Mouse (Mus musculus) stomach, embryonic 15.5 days (tissue): ENCODE results near the gene B230217C12Rik. TPM values are rescaled to one million over a fixed set of nuclear protein-coding genes. Genes with fewer than 3 reads are reported as not detected.
A peak's percentile ranks its signal among the peaks of the same experiment; 100 is the strongest.

Experiments
- ATAC-seq: fragments of 200-750 bp; cut with Nextera tagmentation; 2 replicates; pipeline ENCODE4 v1.8.0; 2017; ENCODE audit warnings: low read depth, moderate number of reproducible peaks, moderate TSS enrichment; ENCODE audit not compliant: insufficient read depth, low FRiP score
- H3K27ac ChIP-seq: fragments of 300-500 bp; sonication (generic); 2 replicates; pipeline ENCODE4 v1.5.1; 2015; ENCODE audit warnings: mild to moderate bottlenecking, inconsistent platforms
- H3K27me3 ChIP-seq: fragments of 300-500 bp; sonication (generic); replicated peaks from 2 replicates; pipeline ENCODE4 v1.6.1; 2015; ENCODE audit warnings: inconsistent platforms
- H3K36me3 ChIP-seq: fragments of 300-500 bp; sonication (generic); 2 replicates; pipeline ENCODE4 v1.6.1; 2015; ENCODE audit warnings: inconsistent platforms
- H3K4me1 ChIP-seq: fragments of 300-500 bp; sonication (generic); 2 replicates; pipeline ENCODE4 v1.6.1; 2015; ENCODE audit warnings: inconsistent platforms
- H3K4me2 ChIP-seq: fragments of 300-500 bp; sonication (generic); 2 replicates; pipeline ENCODE4 v1.6.1; 2015; ENCODE audit warnings: mild to moderate bottlenecking, inconsistent platforms
- H3K4me3 ChIP-seq: fragments of 300-500 bp; sonication (generic); replicated peaks from 2 replicates; pipeline ENCODE4 v1.5.1; 2015; ENCODE audit warnings: inconsistent platforms
- H3K9ac ChIP-seq: fragments of 300-500 bp; sonication (generic); 2 replicates; pipeline ENCODE4 v1.6.1; 2015; ENCODE audit warnings: inconsistent platforms
- H3K9me3 ChIP-seq: fragments of 300-500 bp; sonication (generic); 2 replicates; pipeline ENCODE4 v1.6.1; 2016; ENCODE audit warnings: inconsistent platforms
- WGBS: fragments of 180-500 bp; shearing (Covaris S2); methylation state at CpG from one replicate; pipeline ENCODE4 v1.1.7; 2015; 5-methylcytosine and 5-hydroxymethylcytosine counted together
- polyA plus RNA-seq: library from polyadenylated mRNA; unstranded; fragments of >200 nt; fragmentation: Nextera tagmentation; extraction: Ambion mirVana; gene quantifications from 2 replicates; pipeline ENCODE4 v1.2.1, GENCODE M21; 2015

Gene B230217C12Rik
- polyA plus RNA-seq, 1 experiment from 2014 or later = 4.0 TPM

- H3K36me3 ChIP-seq = peaks cover 7% of the 10 kb centered on the region; the same call in 1 of the 2 replicates
- H3K4me3 ChIP-seq = no peak overlapping the region
- H3K27me3 ChIP-seq = no peaks in the 10 kb centered on the region
- H3K4me1 ChIP-seq = peaks cover 81% of the 10 kb centered on the region
- H3K9ac ChIP-seq = no peak overlapping the region
- H3K27ac ChIP-seq = peak overlapping the region; percentile 75; the same call in 1 of the 2 replicates
- no peak; the same call in 1 of the 2 replicates for ATAC-seq
- WGBS = 56% methylated on average over 7 of the region's 7 CpGs
- H3K4me2 ChIP-seq = no peak overlapping the region
- H3K9me3 ChIP-seq = no peaks in the 10 kb centered on the region
Measured at GRCm38 (mm10) chr11:97810356-97810755, 30.2 kb upstream of the B230217C12Rik start.

DNA sequence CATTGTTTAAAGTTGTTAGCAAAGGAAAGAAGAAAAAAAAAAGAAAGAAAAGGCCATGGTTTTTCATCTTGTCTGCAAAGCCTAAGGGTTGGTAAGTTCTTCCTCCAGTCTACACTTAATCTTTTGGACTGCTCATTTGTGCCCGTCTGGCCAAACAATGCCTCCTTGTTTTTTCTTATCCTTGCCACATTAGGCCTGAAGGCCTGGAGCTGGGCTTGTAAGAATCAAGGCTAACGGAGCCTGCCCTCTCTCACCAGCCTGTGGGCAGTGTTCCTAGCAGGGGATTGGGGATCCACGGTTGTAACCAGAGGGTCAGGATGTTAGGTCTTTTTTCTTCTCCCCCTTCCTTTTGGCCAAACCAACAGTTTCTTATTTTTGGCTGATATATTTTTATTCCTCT, 29.6 kb upstream of the B230217C12Rik start:
- WGBS = 55% methylated on average over 3 of the region's 3 CpGs
- Histone ChIP-seq H3K27ac (peak overlapping the region; percentile 75; the same call in 1 of the 2 replicates), H3K4me3 (no peak overlapping the region), H3K27me3 (no peaks in the 10 kb centered on the region), H3K9me3 (no peaks in the 10 kb centered on the region), H3K4me1 (peaks cover 81% of the 10 kb centered on the region), H3K36me3 (peaks cover 13% of the 10 kb centered on the region; the same call in 1 of the 2 replicates), H3K4me2 (no peak overlapping the region), H3K9ac (no peak overlapping the region)
- ATAC-seq = no peak

GRCm38 (mm10) chr11:97811569-97812362, 28.8 kb upstream of the B230217C12Rik start:
- no peaks in the 10 kb centered on the region for H3K9me3 ChIP-seq
- WGBS = 36% methylated on average over 12 of the region's 13 CpGs
- H3K4me1 ChIP-seq = peaks cover 82% of the 10 kb centered on the region
- H3K4me2 ChIP-seq = peak overlapping the region; percentile 24
- no peaks in the 10 kb centered on the region for H3K27me3 ChIP-seq
- no peak overlapping the region for H3K9ac ChIP-seq
- H3K36me3 ChIP-seq = peaks cover 17% of the 10 kb centered on the region; the same call in 1 of the 2 replicates
- H3K4me3 ChIP-seq = no peak overlapping the region
- H3K27ac ChIP-seq = peak overlapping the region; percentile 74
- peak; percentile 12; the same call in 1 of the 2 replicates for ATAC-seq

- no peak for ATAC-seq
- Histone ChIP-seq H3K27ac (peak overlapping the region; percentile 74), H3K27me3 (no peaks in the 10 kb centered on the region), H3K4me3 (no peak overlapping the region), H3K4me2 (0 out of 2 replicates have a peak overlapping the region, but pooled peaks have one; percentile 9), H3K9ac (no peak overlapping the region), H3K4me1 (peaks cover 86% of the 10 kb centered on the region), H3K9me3 (no peaks in the 10 kb centered on the region), H3K36me3 (peaks cover 18% of the 10 kb centered on the region; the same call in 1 of the 2 replicates)
- WGBS = 33% methylated on average over 3 of the region's 3 CpGs
Measured at GRCm38 (mm10) chr11:97812491-97812921, 28.1 kb upstream of the B230217C12Rik start.

DNA sequence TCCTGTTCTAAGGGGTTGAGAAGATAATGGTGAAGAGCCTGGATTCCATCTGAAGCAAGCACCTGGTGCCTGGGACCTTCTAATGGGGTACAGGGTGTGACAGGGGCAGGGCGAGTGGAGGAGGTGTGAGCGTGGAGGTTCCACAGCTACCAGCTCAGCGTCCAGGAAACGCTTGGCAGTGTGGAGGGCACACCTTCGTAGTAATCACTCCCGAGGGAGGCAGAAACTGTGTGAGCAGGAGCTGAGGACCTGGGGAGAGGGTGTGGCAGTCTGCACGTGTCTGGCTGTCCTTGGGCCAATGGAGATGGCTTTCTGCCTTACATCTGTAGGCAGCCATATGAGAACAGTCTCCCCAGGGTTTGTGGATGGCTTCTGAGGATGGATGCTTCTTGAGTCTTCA, 27.5 kb upstream of the B230217C12Rik start:
- peak overlapping the region; percentile 74 for H3K27ac ChIP-seq
- H3K4me3 ChIP-seq = no peak overlapping the region
- peaks cover 85% of the 10 kb centered on the region for H3K4me1 ChIP-seq
- no peaks in the 10 kb centered on the region for H3K27me3 ChIP-seq
- no peak overlapping the region for H3K4me2 ChIP-seq
- no peak overlapping the region for H3K9ac ChIP-seq
- 43% methylated on average over 7 of the region's 7 CpGs for WGBS
- H3K9me3 ChIP-seq = no peaks in the 10 kb centered on the region
- H3K36me3 ChIP-seq = peaks cover 18% of the 10 kb centered on the region; the same call in 1 of the 2 replicates
- peak; percentile 20; the same call in 1 of the 2 replicates for ATAC-seq

- no peak overlapping the region for H3K4me3 ChIP-seq
- 58% methylated on average over 17 of the region's 17 CpGs for whole genome bisulfite sequencing
- no peaks in the 10 kb centered on the region for H3K27me3 ChIP-seq
- peak overlapping the region; percentile 74 for H3K27ac ChIP-seq
- H3K4me2 ChIP-seq = no peak overlapping the region
- no peak for ATAC-seq
- H3K4me1 ChIP-seq = peaks cover 85% of the 10 kb centered on the region
- peaks cover 18% of the 10 kb centered on the region; the same call in 1 of the 2 replicates for H3K36me3 ChIP-seq
- no peak overlapping the region for H3K9ac ChIP-seq
- H3K9me3 ChIP-seq = no peaks in the 10 kb centered on the region
Measured at GRCm38 (mm10) chr11:97813746-97814515, 26.6 kb upstream of the B230217C12Rik start.

- ATAC-seq = no peak
- Histone ChIP-seq H3K4me3 (no peak overlapping the region), H3K9me3 (no peaks in the 10 kb centered on the region), H3K4me2 (0 out of 2 replicates have a peak overlapping the region, but pooled peaks have one; percentile 8), H3K4me1 (peaks cover 78% of the 10 kb centered on the region), H3K9ac (no peak overlapping the region), H3K36me3 (peaks cover 23% of the 10 kb centered on the region), H3K27me3 (no peaks in the 10 kb centered on the region), H3K27ac (peak overlapping the region; percentile 65)
- WGBS = 71% methylated on average over 11 of the region's 11 CpGs
Measured at GRCm38 (mm10) chr11:97815736-97816135, 24.8 kb upstream of the B230217C12Rik start.

GRCm38 (mm10) chr11:97816176-97816575, 24.4 kb upstream of the B230217C12Rik start:
- Histone ChIP-seq H3K4me2 (no peak overlapping the region), H3K36me3 (peaks cover 24% of the 10 kb centered on the region), H3K4me3 (no peak overlapping the region), H3K9me3 (no peaks in the 10 kb centered on the region), H3K9ac (no peak overlapping the region), H3K27me3 (no peaks in the 10 kb centered on the region), H3K4me1 (peaks cover 80% of the 10 kb centered on the region), H3K27ac (peak overlapping the region; percentile 65)
- 58% methylated on average over 5 of the region's 5 CpGs for WGBS
- ATAC-seq = no peak

DNA sequence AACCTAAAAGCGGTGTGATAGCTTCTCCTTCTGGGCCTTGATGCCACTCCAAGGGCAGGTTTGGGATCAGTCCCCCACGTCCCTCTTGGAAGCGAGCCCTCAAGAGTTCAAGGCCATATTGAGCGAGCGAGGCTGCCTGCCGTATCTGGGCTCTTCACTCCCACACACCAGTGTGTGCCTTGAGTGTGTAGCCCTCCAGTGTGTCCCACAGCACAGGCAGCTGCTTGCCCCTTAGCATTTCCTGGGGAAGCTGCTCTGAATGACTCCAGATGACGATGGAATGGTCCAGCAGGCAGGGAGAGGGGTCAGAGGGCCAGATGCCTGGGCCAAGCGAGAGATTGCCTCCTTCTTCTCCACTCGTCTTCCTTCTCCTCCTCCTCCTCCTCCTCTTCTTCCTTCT, 23.7 kb upstream of the B230217C12Rik start:
- 52% methylated on average over 9 of the region's 9 CpGs for WGBS
- H3K9me3 ChIP-seq = no peaks in the 10 kb centered on the region
- H3K36me3 ChIP-seq = peaks cover 24% of the 10 kb centered on the region
- ATAC-seq = no peak
- no peak overlapping the region for H3K9ac ChIP-seq
- peak overlapping the region; percentile 65 for H3K27ac ChIP-seq
- peaks cover 73% of the 10 kb centered on the region for H3K4me1 ChIP-seq
- no peak overlapping the region for H3K4me3 ChIP-seq
- no peaks in the 10 kb centered on the region for H3K27me3 ChIP-seq
- H3K4me2 ChIP-seq = 0 out of 2 replicates have a peak overlapping the region, but pooled peaks have one; percentile 4

DNA sequence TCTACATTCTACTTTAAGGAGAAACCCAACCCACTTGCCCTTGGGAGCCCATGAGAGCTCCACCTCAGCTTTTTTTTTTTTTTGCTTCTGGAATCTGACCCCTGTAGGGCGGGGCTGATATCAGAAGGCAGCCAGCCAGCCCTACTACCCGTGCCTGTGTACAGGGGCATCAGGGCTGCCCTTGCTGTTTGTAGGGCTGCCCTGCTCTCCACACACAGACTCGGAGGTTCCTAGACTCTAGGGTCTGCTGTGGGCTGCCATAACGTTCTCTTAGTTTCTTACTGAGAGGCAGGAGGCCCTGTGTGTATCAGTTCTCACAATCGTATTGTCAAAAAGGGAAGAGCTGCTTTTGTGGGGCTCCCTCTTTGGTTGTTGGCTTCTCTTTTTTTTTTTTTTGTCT, 23.2 kb upstream of the B230217C12Rik start:
- peak; percentile 41; the same call in 1 of the 2 replicates for ATAC-seq
- H3K9me3 ChIP-seq = no peaks in the 10 kb centered on the region
- 32% methylated on average over 5 of the region's 5 CpGs for WGBS
- no peaks in the 10 kb centered on the region for H3K27me3 ChIP-seq
- H3K4me2 ChIP-seq = 0 out of 2 replicates have a peak overlapping the region, but pooled peaks have one; percentile 4
- H3K4me1 ChIP-seq = peaks cover 69% of the 10 kb centered on the region
- H3K36me3 ChIP-seq = peaks cover 24% of the 10 kb centered on the region
- H3K4me3 ChIP-seq = no peak overlapping the region
- H3K27ac ChIP-seq = peak overlapping the region; percentile 65
- H3K9ac ChIP-seq = no peak overlapping the region

DNA sequence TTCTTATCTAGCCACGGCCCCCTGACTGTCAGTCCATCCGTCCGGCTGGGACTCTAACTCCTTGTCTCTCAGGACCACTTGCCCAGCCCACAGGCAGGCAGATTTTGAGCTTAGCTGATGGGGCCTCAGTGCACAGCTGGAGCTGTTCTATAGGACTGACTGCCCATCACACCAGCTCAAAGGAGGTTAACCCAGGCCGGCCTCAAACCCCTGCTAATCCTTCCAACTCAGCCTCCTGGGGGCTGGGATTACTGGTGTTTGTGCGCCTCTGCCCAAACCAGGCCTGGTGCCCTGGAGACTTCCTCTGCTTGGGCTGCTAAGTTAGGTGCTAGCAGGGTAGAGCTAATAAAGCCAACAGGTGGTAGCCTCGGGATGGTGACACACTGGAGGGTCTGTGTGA, 22.6 kb upstream of the B230217C12Rik start:
- ATAC-seq = no peak
- no peaks in the 10 kb centered on the region for H3K9me3 ChIP-seq
- 53% methylated on average over 6 of the region's 6 CpGs for WGBS
- H3K36me3 ChIP-seq = peaks cover 30% of the 10 kb centered on the region
- peak overlapping the region; percentile 65; the same call in 1 of the 2 replicates for H3K27ac ChIP-seq
- no peak overlapping the region for H3K4me3 ChIP-seq
- peak overlapping the region; percentile 17; the same call in 1 of the 2 replicates for H3K4me2 ChIP-seq
- peaks cover 62% of the 10 kb centered on the region for H3K4me1 ChIP-seq
- H3K27me3 ChIP-seq = no peaks in the 10 kb centered on the region
- H3K9ac ChIP-seq = no peak overlapping the region
